Mouse (Mus musculus) lung, postnatal 0 days (tissue): ENCODE data around the gene Nkx2-3.

Source experiments
- CTCF ChIP-seq: IDR thresholded peaks from 2 replicates; pipeline ENCODE4 v1.5.1; 2016; ENCODE audit warnings: antibody characterized with exemption, mild to moderate bottlenecking
- EP300 ChIP-seq: IDR thresholded peaks from 2 replicates; pipeline ENCODE4 v1.6.1; 2016; ENCODE audit warnings: antibody characterized with exemption, mild to moderate bottlenecking, control low read depth

- TF ChIP-seq EP300 (no peak), CTCF (no peak)
Measured at GRCm38 (mm10) chr19:43611110-43611509, 1.0 kb upstream of the Nkx2-3 start.
